Mouse (Mus musculus) limb, embryonic 13.5 days (tissue): ENCODE results near the gene 4930583I09Rik. TPM values are rescaled to one million over a fixed set of nuclear protein-coding genes. Genes with fewer than 3 reads are reported as not detected.

Experiments used
- ATAC-seq: fragments of 200-750 bp; cut with Nextera tagmentation; 2 replicates; pipeline ENCODE4 v1.8.0; 2017; ENCODE audit warnings: low read depth, moderate number of reproducible peaks, moderate TSS enrichment; ENCODE audit not compliant: low FRiP score
- H3K27ac ChIP-seq: fragments of 300-500 bp; sonication (generic); 2 replicates; pipeline ENCODE4 v1.5.1; 2015; ENCODE audit warnings: inconsistent platforms, mild to moderate bottlenecking, moderate library complexity
- H3K27me3 ChIP-seq: fragments of 300-500 bp; sonication (generic); 2 replicates; pipeline ENCODE4 v1.6.1; 2015; ENCODE audit warnings: mild to moderate bottlenecking, inconsistent platforms
- H3K36me3 ChIP-seq: fragments of 300-500 bp; sonication (generic); 2 replicates; pipeline ENCODE4 v1.6.1; 2015; ENCODE audit warnings: inconsistent platforms, mild to moderate bottlenecking, moderate library complexity
- H3K4me1 ChIP-seq: fragments of 300-500 bp; sonication (generic); 2 replicates; pipeline ENCODE4 v1.6.1; 2015; ENCODE audit warnings: inconsistent platforms
- H3K4me2 ChIP-seq: fragments of 300-500 bp; sonication (generic); replicated peaks from 2 replicates; pipeline ENCODE4 v1.6.1; 2015; ENCODE audit warnings: inconsistent platforms, mild to moderate bottlenecking, moderate library complexity
- H3K4me3 ChIP-seq: fragments of 300-500 bp; sonication (generic); 2 replicates; pipeline ENCODE4 v1.5.1; 2015; ENCODE audit warnings: moderate library complexity, mild to moderate bottlenecking, inconsistent platforms
- H3K9ac ChIP-seq: fragments of 300-500 bp; sonication (generic); 2 replicates; pipeline ENCODE4 v1.6.1; 2015; ENCODE audit warnings: mild to moderate bottlenecking, inconsistent platforms
- H3K9me3 ChIP-seq: fragments of 300-500 bp; sonication (generic); 2 replicates; pipeline ENCODE4 v1.6.1; 2016; ENCODE audit warnings: inconsistent platforms
- WGBS: fragments of 180-500 bp; shearing (Covaris S2); methylation state at CpG from one replicate; pipeline ENCODE4 v1.1.7; 2015; 5-methylcytosine and 5-hydroxymethylcytosine counted together
- polyA plus RNA-seq: library from polyadenylated mRNA; unstranded; fragments of >200 nt; fragmentation: Nextera tagmentation; extraction: Ambion mirVana; gene quantifications from 2 replicates; pipeline ENCODE4 v1.2.1, GENCODE M21; 2015

Gene 4930583I09Rik
- polyA plus RNA-seq, 1 experiment from 2014 or later, result not detected

GRCm38 (mm10) chr17:64792076-64792475, 43.8 kb downstream of the 4930583I09Rik start:
- 93% methylated on average over 3 of the region's 3 CpGs for WGBS
- H3K9ac ChIP-seq, result no peak overlapping the region
- no peak for ATAC-seq
- no peak overlapping the region for H3K27ac ChIP-seq
- H3K9me3 ChIP-seq, result no peaks in the 10 kb centered on the region
- no peaks in the 10 kb centered on the region for H3K36me3 ChIP-seq
- H3K4me2 ChIP-seq, result no peak overlapping the region
- peaks cover 12% of the 10 kb centered on the region; the same call in 1 of the 2 replicates for H3K4me1 ChIP-seq
- no peak overlapping the region for H3K4me3 ChIP-seq
- H3K27me3 ChIP-seq, result no peaks in the 10 kb centered on the region

- WGBS, result 46% methylated on average over 3 of the region's 3 CpGs
- no peak overlapping the region for H3K27ac ChIP-seq
- no peak overlapping the region for H3K4me2 ChIP-seq
- peaks cover 12% of the 10 kb centered on the region; the same call in 1 of the 2 replicates for H3K4me1 ChIP-seq
- no peak for ATAC-seq
- no peaks in the 10 kb centered on the region for H3K27me3 ChIP-seq
- no peak overlapping the region for H3K9ac ChIP-seq
- no peak overlapping the region for H3K4me3 ChIP-seq
- H3K36me3 ChIP-seq, result no peaks in the 10 kb centered on the region
- no peaks in the 10 kb centered on the region for H3K9me3 ChIP-seq
These were observed 46.7 kb downstream of the 4930583I09Rik start for GRCm38 (mm10) chr17:64789175-64789574.

- 77% methylated on average over 13 of the region's 13 CpGs for WGBS
- Histone ChIP-seq H3K9ac (no peak overlapping the region), H3K27ac (no peak overlapping the region), H3K4me3 (no peak overlapping the region), H3K4me1 (peaks cover 12% of the 10 kb centered on the region; the same call in 1 of the 2 replicates), H3K4me2 (no peak overlapping the region), H3K9me3 (no peaks in the 10 kb centered on the region), H3K27me3 (no peaks in the 10 kb centered on the region), H3K36me3 (no peaks in the 10 kb centered on the region)
- ATAC-seq, result no peak
These were observed 47.6 kb downstream of the 4930583I09Rik start for GRCm38 (mm10) chr17:64788301-64788700.

GRCm38 (mm10) chr17:64785961-64786360, 49.9 kb downstream of the 4930583I09Rik start:
- Histone ChIP-seq H3K4me3 (no peak overlapping the region), H3K27ac (no peak overlapping the region), H3K4me2 (no peak overlapping the region), H3K9me3 (no peaks in the 10 kb centered on the region), H3K36me3 (no peaks in the 10 kb centered on the region), H3K27me3 (no peaks in the 10 kb centered on the region), H3K4me1 (peaks cover 12% of the 10 kb centered on the region; the same call in 1 of the 2 replicates), H3K9ac (no peak overlapping the region)
- ATAC-seq, result no peak
- WGBS, result 18% methylated on average over 1 of the region's 1 CpGs

Other genes with a start within 250 kb of the 4930583I09Rik start
- gene Man2a1, start 235.3 kb downstream of the 4930583I09Rik start, polyA plus RNA-seq, result 10.5 and 10.7 TPM in 2 replicates